Mouse (Mus musculus): ENCODE results near the gene Baz1b. TPM values are rescaled to one million over a fixed set of nuclear protein-coding genes. Genes with fewer than 3 reads are reported as not detected.

Gene Baz1b
- polyA plus RNA-seq, 1 experiment = 86.6 TPM

DNA sequence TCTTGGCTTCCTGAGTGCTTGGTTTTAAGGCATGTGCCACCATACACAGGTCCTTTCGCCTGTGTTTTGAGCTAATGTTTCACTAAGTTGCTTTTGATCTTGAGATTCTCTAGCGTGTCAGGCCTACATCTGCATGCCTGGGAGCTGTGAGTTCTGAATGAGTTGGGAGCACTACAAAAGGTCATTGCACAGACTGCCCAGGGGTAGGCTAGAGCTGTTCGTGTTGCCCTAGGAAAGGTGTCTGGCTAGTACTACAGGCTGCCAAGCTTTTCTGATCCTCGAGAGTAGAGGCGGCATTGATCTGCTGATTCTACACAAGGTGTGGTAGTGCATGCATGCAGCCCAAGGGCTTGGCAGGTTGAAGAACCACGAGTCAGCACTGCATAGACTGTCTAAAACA lies 24.2 kb upstream of the Baz1b start:
- no peak for TF ChIP-seq CTCF (IDR thresholded peaks at IDR 0.05; ENCODE audit: low read depth, low read length)
- TF ChIP-seq EP300 (IDR thresholded peaks at IDR 0.05; ENCODE audit: insufficient read depth, low read depth, low read length) = no peak
- no peak for TF ChIP-seq POLR2A (IDR thresholded peaks at IDR 0.05; ENCODE audit: insufficient read depth, low read length)
- Histone ChIP-seq H3K27me3 (ENCODE audit: control insufficient read depth, insufficient read depth, low read length, poor library complexity, severe bottlenecking) (no peaks in the 10 kb centered on the region), H3K4me3 (ENCODE audit: low read depth, low read length) (no peak overlapping the region), H3K4me1 (ENCODE audit: control insufficient read depth, insufficient read depth, low read length) (no peaks in the 10 kb centered on the region), H3K9ac (ENCODE audit: low read depth, poor library complexity, severe bottlenecking) (no peak overlapping the region), H3K36me3 (ENCODE audit: control insufficient read depth, insufficient read depth, low read length, poor library complexity, severe bottlenecking) (peaks cover 29% of the 10 kb centered on the region), H3K27ac (ENCODE audit: insufficient read depth, low read length) (no peak overlapping the region), H3K9me3 (replicated peaks; ENCODE audit: control insufficient read depth, insufficient read depth, low read length, poor library complexity, severe bottlenecking) (no peaks in the 10 kb centered on the region)

DNA sequence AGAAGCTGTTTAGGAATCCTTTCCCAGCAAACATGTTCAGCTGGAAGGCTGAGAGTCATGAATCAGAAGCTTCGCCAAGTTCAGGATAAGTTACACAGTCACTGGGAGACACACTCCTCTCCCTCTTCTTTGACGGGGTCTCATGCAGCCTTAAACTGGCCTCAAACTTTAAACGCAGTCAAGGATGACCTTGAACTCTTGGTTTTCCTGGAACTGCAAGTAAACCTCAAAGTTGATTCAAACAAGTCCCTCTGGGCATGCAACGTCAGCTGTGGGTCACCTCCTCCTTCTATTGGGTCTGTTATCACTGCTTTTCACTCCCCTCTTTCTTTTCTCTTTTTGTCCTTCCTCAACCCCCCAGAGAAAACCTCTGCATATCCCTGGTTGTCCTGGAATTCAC lies 20.2 kb upstream of the Baz1b start:
- H3K27ac ChIP-seq (ENCODE audit: insufficient read depth, low read length) = no peak overlapping the region; the same call in 1 of the 2 replicates
- no peaks in the 10 kb centered on the region for H3K9me3 ChIP-seq (replicated peaks; ENCODE audit: control insufficient read depth, insufficient read depth, low read length, poor library complexity, severe bottlenecking)
- TF ChIP-seq CTCF (IDR thresholded peaks at IDR 0.05; ENCODE audit: low read depth, low read length) (no peak), EP300 (IDR thresholded peaks at IDR 0.05; ENCODE audit: insufficient read depth, low read depth, low read length) (no peak), POLR2A (IDR thresholded peaks at IDR 0.05; ENCODE audit: insufficient read depth, low read length) (no peak)
- H3K27me3 ChIP-seq (ENCODE audit: control insufficient read depth, insufficient read depth, low read length, poor library complexity, severe bottlenecking) = no peaks in the 10 kb centered on the region
- H3K4me1 ChIP-seq (ENCODE audit: control insufficient read depth, insufficient read depth, low read length) = no peaks in the 10 kb centered on the region
- H3K9ac ChIP-seq (ENCODE audit: low read depth, poor library complexity, severe bottlenecking) = no peak overlapping the region
- no peak overlapping the region for H3K4me3 ChIP-seq (ENCODE audit: low read depth, low read length)
- H3K36me3 ChIP-seq (ENCODE audit: control insufficient read depth, insufficient read depth, low read length, poor library complexity, severe bottlenecking) = peaks cover 7% of the 10 kb centered on the region

DNA sequence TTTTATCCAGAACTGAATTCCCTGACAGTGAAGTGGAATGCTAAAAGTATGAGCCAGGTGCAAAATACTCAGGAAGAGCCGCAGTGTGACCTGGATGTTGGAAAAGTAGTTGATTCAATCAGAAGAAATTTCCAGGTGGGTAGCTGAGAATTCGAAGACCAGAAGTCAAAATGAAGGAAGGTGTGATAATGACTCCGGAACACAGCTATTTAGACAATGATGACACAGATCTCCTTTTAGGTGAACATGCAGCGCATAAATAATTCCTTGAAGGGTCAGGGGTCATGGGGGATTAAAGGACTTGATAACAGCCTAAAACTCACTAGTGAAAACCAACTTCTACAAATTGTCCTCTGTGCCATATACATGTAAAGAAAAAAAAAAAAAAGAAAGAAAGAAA lies 19.6 kb upstream of the Baz1b start:
- no peaks in the 10 kb centered on the region for H3K9me3 ChIP-seq (replicated peaks; ENCODE audit: control insufficient read depth, insufficient read depth, low read length, poor library complexity, severe bottlenecking)
- H3K9ac ChIP-seq (ENCODE audit: low read depth, poor library complexity, severe bottlenecking) = peak overlapping the region; percentile 83
- no peak for TF ChIP-seq CTCF (IDR thresholded peaks at IDR 0.05; ENCODE audit: low read depth, low read length)
- no peak for TF ChIP-seq POLR2A (IDR thresholded peaks at IDR 0.05; ENCODE audit: insufficient read depth, low read length)
- TF ChIP-seq EP300 (IDR thresholded peaks at IDR 0.05; ENCODE audit: insufficient read depth, low read depth, low read length) = no peak
- no peak overlapping the region for H3K27ac ChIP-seq (ENCODE audit: insufficient read depth, low read length)
- no peaks in the 10 kb centered on the region for H3K4me1 ChIP-seq (ENCODE audit: control insufficient read depth, insufficient read depth, low read length)
- H3K36me3 ChIP-seq (ENCODE audit: control insufficient read depth, insufficient read depth, low read length, poor library complexity, severe bottlenecking) = peaks cover 7% of the 10 kb centered on the region
- H3K4me3 ChIP-seq (ENCODE audit: low read depth, low read length) = no peak overlapping the region
- no peaks in the 10 kb centered on the region for H3K27me3 ChIP-seq (ENCODE audit: control insufficient read depth, insufficient read depth, low read length, poor library complexity, severe bottlenecking)

DNA sequence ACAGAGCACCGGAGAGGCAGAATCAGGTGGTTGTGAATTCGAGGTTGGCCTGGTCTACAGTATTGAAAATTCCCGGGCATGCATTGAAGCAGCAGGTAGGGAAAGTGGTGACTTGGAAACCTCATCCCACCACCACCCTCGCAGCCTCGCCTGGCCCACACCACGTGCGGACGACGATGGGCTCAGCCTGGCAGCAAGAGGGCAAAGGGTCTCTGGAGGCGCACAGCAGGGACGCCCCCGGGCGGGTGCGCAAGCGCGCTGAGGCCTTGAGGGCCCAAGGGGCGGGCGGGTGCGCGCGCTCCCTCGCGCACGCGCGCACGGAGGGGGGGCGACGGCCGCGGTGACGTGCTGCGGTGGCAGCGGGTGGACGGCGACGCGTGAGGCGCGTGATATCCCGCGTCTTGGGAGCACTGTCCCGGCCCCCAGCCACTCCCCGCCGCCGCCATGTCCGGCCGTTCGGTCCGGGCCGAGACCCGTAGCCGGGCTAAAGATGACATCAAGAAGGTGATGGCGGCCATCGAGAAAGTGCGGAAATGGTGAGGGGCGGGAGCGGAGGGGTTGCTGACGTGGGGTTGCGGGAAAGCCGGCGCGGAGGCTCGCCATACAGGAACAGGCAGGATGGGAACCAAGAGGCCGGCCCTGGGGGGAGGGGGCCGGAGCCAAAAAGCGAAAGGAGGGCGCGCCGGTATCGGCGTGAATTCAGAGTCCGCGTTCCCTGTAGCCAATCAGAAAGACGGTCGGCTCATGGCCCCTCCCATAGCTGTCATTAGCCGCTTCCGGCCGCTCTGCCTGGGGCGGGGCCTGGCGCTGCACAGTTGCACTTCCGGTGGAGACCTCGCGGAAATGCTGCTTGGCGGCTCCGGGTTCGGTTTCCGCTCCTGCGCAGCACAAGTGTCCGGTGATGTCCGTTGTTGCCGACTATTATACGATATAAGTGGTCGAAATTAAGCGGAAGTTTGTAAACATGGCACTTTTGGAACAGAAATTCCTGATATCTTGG lies 18.7 kb upstream of the Baz1b start, which contains the start of gene Bcl7b:
Gene Bcl7b, plus strand, starts transcription at position 221 of the 1,000 bp plus-strand sequence.
- no peaks in the 10 kb centered on the region for H3K9me3 ChIP-seq (replicated peaks; ENCODE audit: control insufficient read depth, insufficient read depth, low read length, poor library complexity, severe bottlenecking)
- H3K27me3 ChIP-seq (ENCODE audit: control insufficient read depth, insufficient read depth, low read length, poor library complexity, severe bottlenecking) = no peaks in the 10 kb centered on the region
- peak within 1 kb of the TSS; percentile 83 for H3K9ac ChIP-seq (ENCODE audit: low read depth, poor library complexity, severe bottlenecking)
- H3K36me3 ChIP-seq (ENCODE audit: control insufficient read depth, insufficient read depth, low read length, poor library complexity, severe bottlenecking) = peaks cover 7% of the 10 kb centered on the region
- TF ChIP-seq POLR2A (IDR thresholded peaks at IDR 0.05; ENCODE audit: insufficient read depth, low read length) = peak; percentile 58
- TF ChIP-seq EP300 (IDR thresholded peaks at IDR 0.05; ENCODE audit: insufficient read depth, low read depth, low read length) = no peak
- no peak for TF ChIP-seq CTCF (IDR thresholded peaks at IDR 0.05; ENCODE audit: low read depth, low read length)
- H3K4me3 ChIP-seq (ENCODE audit: low read depth, low read length) = peak within 1 kb of the TSS; percentile 97
- no peaks in the 10 kb centered on the region for H3K4me1 ChIP-seq (ENCODE audit: control insufficient read depth, insufficient read depth, low read length)
- H3K27ac ChIP-seq (ENCODE audit: insufficient read depth, low read length) = peak within 1 kb of the TSS; percentile 88

DNA sequence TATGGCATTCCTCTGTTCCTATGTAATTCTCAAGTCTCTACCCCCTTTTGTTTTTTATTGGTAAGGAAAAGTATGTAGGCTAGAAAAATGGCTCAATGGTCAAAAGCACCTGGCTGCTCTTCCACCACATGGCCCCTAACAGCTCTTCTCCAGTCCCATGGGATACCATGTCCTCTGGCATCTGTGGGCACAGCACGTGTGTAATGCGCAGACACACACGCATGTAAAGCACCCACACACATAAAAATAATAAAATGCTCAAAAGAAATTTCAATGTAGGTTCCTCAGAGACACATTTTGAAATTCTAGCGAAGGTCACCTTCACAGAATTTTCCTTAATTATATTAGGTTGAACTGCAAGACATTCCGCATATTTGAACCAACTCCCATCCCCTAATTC lies 17.6 kb upstream of the Baz1b start:
- H3K9me3 ChIP-seq (replicated peaks; ENCODE audit: control insufficient read depth, insufficient read depth, low read length, poor library complexity, severe bottlenecking) = no peaks in the 10 kb centered on the region
- peak overlapping the region; percentile 88; the same call in 1 of the 2 replicates for H3K27ac ChIP-seq (ENCODE audit: insufficient read depth, low read length)
- H3K36me3 ChIP-seq (ENCODE audit: control insufficient read depth, insufficient read depth, low read length, poor library complexity, severe bottlenecking) = peaks cover 7% of the 10 kb centered on the region
- H3K4me3 ChIP-seq (ENCODE audit: low read depth, low read length) = peak overlapping the region; percentile 97
- TF ChIP-seq POLR2A (IDR thresholded peaks at IDR 0.05; ENCODE audit: insufficient read depth, low read length) (no peak), EP300 (IDR thresholded peaks at IDR 0.05; ENCODE audit: insufficient read depth, low read depth, low read length) (no peak), CTCF (IDR thresholded peaks at IDR 0.05; ENCODE audit: low read depth, low read length) (no peak)
- H3K4me1 ChIP-seq (ENCODE audit: control insufficient read depth, insufficient read depth, low read length) = no peaks in the 10 kb centered on the region
- H3K27me3 ChIP-seq (ENCODE audit: control insufficient read depth, insufficient read depth, low read length, poor library complexity, severe bottlenecking) = no peaks in the 10 kb centered on the region
- peak overlapping the region; percentile 83 for H3K9ac ChIP-seq (ENCODE audit: low read depth, poor library complexity, severe bottlenecking)
